Mouse (Mus musculus) bone marrow, adult 2 months (tissue): ENCODE results near the gene Gm10642.

Source experiments
- CTCF ChIP-seq: fragments of 200-500 bp; IDR thresholded peaks from 2 replicates; pipeline ENCODE4 v1.5.1; 2011; ENCODE audit warnings: low read length, control low read depth; ENCODE audit not compliant: control insufficient read depth, insufficient read depth
- POLR2A ChIP-seq: fragments of 200-500 bp; IDR thresholded peaks from 2 replicates; pipeline ENCODE4 v1.6.1; 2011; ENCODE audit warnings: low read depth, mild to moderate bottlenecking, control low read depth, low read length, borderline replicate concordance; ENCODE audit not compliant: control insufficient read depth

DNA sequence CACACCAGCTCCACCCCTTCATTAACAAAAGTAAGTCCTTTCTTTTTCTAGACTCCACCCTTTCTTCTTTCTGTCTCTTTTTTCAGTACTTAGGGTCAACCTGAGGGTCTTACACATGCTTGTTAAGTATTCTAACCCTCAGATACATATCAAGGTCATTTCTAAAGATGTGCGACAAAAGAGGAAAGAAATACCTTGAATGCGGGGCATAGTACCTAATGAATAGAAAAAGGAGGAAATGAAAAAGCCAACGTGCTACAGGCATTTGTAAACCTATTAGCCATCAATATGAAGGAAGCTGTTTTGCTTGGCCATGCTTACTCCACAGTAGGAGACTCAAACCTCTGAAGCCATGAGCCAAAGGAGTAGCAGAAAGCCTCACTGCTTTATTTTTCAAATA lies 33.9 kb downstream of the Gm10642 start:
- TF ChIP-seq CTCF (no peak), POLR2A (no peak)
